Mouse (Mus musculus) kidney, embryonic 15.5 days (tissue): ENCODE measurements around the gene Tns1. TPM values are rescaled to one million over a fixed set of nuclear protein-coding genes. Genes with fewer than 3 reads are reported as not detected.

ENCODE experiments used
- ATAC-seq: fragments of 200-750 bp; cut with Nextera tagmentation; replicated peaks from 2 replicates; pipeline ENCODE4 v1.8.0; 2017; ENCODE audit warnings: moderate TSS enrichment; ENCODE audit not compliant: low FRiP score
- H3K27ac ChIP-seq: fragments of 300-500 bp; sonication (generic); 2 replicates; pipeline ENCODE4 v1.5.1; 2015; ENCODE audit warnings: mild to moderate bottlenecking, inconsistent platforms
- H3K27me3 ChIP-seq: fragments of 300-500 bp; sonication (generic); 2 replicates; pipeline ENCODE4 v1.6.1; 2015; ENCODE audit warnings: inconsistent platforms
- H3K36me3 ChIP-seq: fragments of 300-500 bp; sonication (generic); 2 replicates; pipeline ENCODE4 v1.6.1; 2015; ENCODE audit warnings: inconsistent platforms
- H3K4me1 ChIP-seq: fragments of 300-500 bp; sonication (generic); 2 replicates; pipeline ENCODE4 v1.6.1; 2015; ENCODE audit warnings: inconsistent platforms
- H3K4me2 ChIP-seq: fragments of 300-500 bp; sonication (generic); 2 replicates; pipeline ENCODE4 v1.6.1; 2015; ENCODE audit warnings: moderate library complexity, mild to moderate bottlenecking, inconsistent platforms
- H3K4me3 ChIP-seq: fragments of 300-500 bp; sonication (generic); replicated peaks from 2 replicates; pipeline ENCODE4 v1.5.1; 2015; ENCODE audit warnings: mild to moderate bottlenecking, inconsistent platforms
- H3K9ac ChIP-seq: fragments of 300-500 bp; sonication (generic); 2 replicates; pipeline ENCODE4 v1.6.1; 2015; ENCODE audit warnings: mild to moderate bottlenecking, inconsistent platforms
- H3K9me3 ChIP-seq: fragments of 300-500 bp; sonication (generic); replicated peaks from 2 replicates; pipeline ENCODE4 v1.6.1; 2016; ENCODE audit warnings: inconsistent platforms
- WGBS: fragments of 180-500 bp; shearing (Covaris S2); methylation state at CpG from one replicate; pipeline ENCODE4 v1.1.7; 2015; ENCODE audit warnings: mixed read lengths; 5-methylcytosine and 5-hydroxymethylcytosine counted together
- polyA plus RNA-seq: library from polyadenylated mRNA; unstranded; fragments of >200 nt; fragmentation: Nextera tagmentation; extraction: Ambion mirVana; gene quantifications from 2 replicates; pipeline ENCODE4 v1.2.1, GENCODE M21; 2015

Gene Tns1
- polyA plus RNA-seq, 1 experiment from 2014 or later = 70.9 TPM

DNA sequence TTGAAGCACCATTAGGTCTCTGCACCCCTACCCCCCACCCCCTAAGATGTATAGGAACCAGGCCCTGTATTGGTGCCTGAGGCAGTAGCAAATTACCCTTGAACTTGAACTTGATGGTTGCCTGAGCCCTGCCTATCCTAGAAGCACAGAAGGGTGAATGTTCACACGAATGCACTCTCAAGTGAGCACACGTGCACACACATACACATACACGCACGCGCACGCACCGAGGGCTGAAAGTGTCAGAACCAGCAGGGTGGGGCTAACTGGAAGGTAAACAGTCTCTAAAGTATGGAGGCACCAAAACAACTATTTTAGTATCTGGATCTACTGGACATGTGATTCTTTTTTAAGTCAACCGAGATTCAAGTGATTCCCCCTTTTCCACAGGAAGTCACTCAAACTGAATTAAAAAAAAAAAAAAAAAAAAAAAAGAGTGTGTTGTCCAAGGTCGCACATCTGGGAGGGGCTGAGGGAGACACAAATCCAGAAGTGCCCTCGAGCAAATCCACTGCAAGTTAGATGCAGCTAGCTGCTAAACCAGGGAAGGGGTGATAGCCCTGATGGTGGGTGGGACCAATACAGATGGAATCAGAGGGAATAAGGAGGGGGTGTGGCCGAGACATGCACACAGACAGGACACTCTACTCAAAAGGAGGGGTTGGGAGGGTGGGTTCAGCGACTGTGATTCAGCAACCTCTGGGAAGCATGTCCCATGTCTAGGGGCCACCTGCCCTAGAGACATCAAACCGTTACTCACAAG, 96.0 kb downstream of the Tns1 start:
- Histone ChIP-seq H3K36me3 (no peaks in the 10 kb centered on the region), H3K4me3 (no peak overlapping the region), H3K27me3 (no peaks in the 10 kb centered on the region), H3K4me1 (peaks cover 98% of the 10 kb centered on the region), H3K9ac (no peak overlapping the region), H3K27ac (peak overlapping the region; percentile 92), H3K4me2 (peak overlapping the region; percentile 14; the same call in 1 of the 2 replicates), H3K9me3 (no peaks in the 10 kb centered on the region)
- WGBS = 70% methylated on average over 13 of the region's 13 CpGs
- ATAC-seq = no peak

DNA sequence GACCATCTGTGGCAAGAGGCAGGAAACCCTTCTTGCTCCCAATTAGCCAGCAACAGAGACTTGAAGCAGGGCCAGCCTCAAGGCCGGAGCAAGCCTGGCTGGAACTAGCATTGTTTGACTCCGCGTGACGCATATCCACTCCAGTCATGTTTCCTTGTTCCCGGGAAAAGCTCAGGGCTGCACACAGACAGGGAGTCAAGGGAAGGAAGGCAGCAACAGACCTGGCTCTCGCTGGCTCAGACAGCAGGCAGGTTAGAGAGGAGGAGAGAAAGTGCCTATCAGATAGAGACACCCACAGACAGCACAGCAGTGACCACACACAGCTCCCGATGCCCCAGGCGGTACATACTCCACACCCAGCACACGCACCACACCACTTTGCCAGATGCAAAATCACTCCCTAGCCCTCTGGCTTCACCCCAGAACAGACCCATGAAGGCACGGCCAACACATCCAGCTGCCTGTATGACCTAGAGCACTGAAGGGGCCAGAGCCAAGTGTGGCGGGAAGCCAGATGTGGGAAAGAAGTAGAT, 96.6 kb downstream of the Tns1 start:
- Histone ChIP-seq H3K9me3 (no peaks in the 10 kb centered on the region), H3K4me3 (no peak overlapping the region), H3K27ac (peak overlapping the region; percentile 88), H3K9ac (no peak overlapping the region), H3K36me3 (no peaks in the 10 kb centered on the region), H3K4me2 (peak overlapping the region; percentile 14; the same call in 1 of the 2 replicates), H3K27me3 (no peaks in the 10 kb centered on the region), H3K4me1 (peaks cover 96% of the 10 kb centered on the region)
- ATAC-seq = 0 out of 2 replicates have a peak, but pooled peaks have one; percentile 2
- 29% methylated on average over 11 of the region's 11 CpGs for WGBS

GRCm38 (mm10) chr1:74026703-74027195, 97.5 kb downstream of the Tns1 start:
- Histone ChIP-seq H3K4me3 (no peak overlapping the region), H3K9me3 (no peaks in the 10 kb centered on the region), H3K27ac (peak overlapping the region; percentile 88), H3K4me2 (no peak overlapping the region), H3K9ac (no peak overlapping the region), H3K4me1 (peaks cover 92% of the 10 kb centered on the region), H3K36me3 (no peaks in the 10 kb centered on the region), H3K27me3 (no peaks in the 10 kb centered on the region)
- WGBS = 62% methylated on average over 9 of the region's 9 CpGs
- no peak for ATAC-seq

- Histone ChIP-seq H3K9ac (no peak overlapping the region), H3K4me2 (0 out of 2 replicates have a peak overlapping the region, but pooled peaks have one; percentile 6), H3K9me3 (no peaks in the 10 kb centered on the region), H3K27me3 (no peaks in the 10 kb centered on the region), H3K4me1 (peaks cover 82% of the 10 kb centered on the region), H3K36me3 (no peaks in the 10 kb centered on the region), H3K4me3 (no peak overlapping the region), H3K27ac (peak overlapping the region; percentile 85; the same call in 1 of the 2 replicates)
- WGBS = 22% methylated on average over 4 of the region's 4 CpGs
- no peak for ATAC-seq
These were observed 98.5 kb downstream of the Tns1 start for GRCm38 (mm10) chr1:74025651-74026226.

DNA sequence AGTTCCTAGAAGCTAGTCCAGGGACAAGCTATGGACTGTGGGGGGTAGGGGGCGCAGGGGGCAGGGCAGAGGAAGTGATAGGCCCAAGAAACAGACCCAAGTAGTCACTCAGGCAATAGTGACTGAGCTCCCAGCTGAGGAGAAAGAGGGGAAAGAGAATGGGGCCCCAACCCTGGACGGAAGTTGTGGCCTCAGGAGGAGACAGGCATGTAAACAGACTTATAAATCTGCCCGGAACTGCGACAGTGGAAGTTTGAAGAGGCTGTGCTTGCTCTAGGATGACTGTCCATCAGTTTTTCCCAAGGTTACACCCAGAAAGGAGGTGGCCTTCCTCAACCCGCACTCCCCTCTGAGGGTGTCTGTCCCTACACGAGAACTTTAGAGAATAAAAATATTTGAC, 99.0 kb downstream of the Tns1 start:
- peak; percentile 9; the same call in 1 of the 2 replicates for ATAC-seq
- Histone ChIP-seq H3K36me3 (no peaks in the 10 kb centered on the region), H3K9ac (no peak overlapping the region), H3K4me2 (peak overlapping the region; percentile 6; the same call in 1 of the 2 replicates), H3K27ac (peak overlapping the region; percentile 85), H3K9me3 (no peaks in the 10 kb centered on the region), H3K4me3 (no peak overlapping the region), H3K27me3 (no peaks in the 10 kb centered on the region), H3K4me1 (peaks cover 79% of the 10 kb centered on the region)
- 13% methylated on average over 6 of the region's 6 CpGs for WGBS

DNA sequence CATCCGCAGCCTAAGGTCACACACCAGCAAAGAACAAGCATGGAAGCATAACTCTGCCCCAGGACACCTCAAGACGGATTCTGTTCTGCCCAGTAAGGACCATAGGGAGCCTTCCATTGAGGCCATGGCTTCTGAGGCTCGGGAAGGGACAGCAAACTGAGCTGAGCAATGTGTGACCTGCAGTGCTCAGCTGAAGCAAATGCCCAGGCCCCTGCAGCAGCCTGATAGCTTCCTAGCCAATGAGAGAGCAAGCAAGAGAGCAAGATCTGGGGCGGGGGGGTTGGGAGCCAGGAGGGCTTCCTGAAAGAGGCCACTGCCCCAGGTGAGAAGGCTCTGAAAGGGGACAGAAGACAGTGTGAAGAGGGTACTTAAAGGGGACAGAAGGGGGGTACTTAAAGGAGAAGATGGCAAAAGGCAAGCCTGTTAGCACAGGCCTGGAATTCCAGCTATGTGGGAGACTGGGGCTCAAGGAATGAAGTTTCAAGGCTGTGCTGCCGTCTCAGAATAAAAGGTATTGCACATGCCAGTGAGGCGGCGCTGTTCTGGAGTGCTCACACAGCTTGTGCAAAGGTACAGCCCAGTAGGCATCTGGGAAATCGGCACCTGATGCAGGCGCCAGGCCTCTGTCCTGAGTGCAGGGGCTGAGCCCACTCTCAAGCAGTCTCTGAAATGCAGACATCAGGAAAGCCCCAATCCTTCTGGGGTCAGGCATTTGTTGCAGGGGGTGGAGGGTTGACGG, 99.6 kb downstream of the Tns1 start:
- 49% methylated on average over 10 of the region's 10 CpGs for WGBS
- Histone ChIP-seq H3K9ac (no peak overlapping the region), H3K4me2 (0 out of 2 replicates have a peak overlapping the region, but pooled peaks have one; percentile 6)

GRCm38 (mm10) chr1:74022998-74023397, 101.3 kb downstream of the Tns1 start:
- 89% methylated on average over 3 of the region's 3 CpGs for WGBS
- Histone ChIP-seq H3K27me3 (no peaks in the 10 kb centered on the region), H3K36me3 (no peaks in the 10 kb centered on the region), H3K9me3 (no peaks in the 10 kb centered on the region), H3K4me2 (no peak overlapping the region), H3K4me3 (no peak overlapping the region), H3K9ac (no peak overlapping the region), H3K4me1 (peaks cover 64% of the 10 kb centered on the region), H3K27ac (no peak overlapping the region)
- no peak for ATAC-seq

More for the DNA sequence above, 99.6 kb downstream of the Tns1 start:
- no peaks in the 10 kb centered on the region for H3K27me3 ChIP-seq
- ATAC-seq = 0 out of 2 replicates have a peak, but pooled peaks have one; percentile 15
- H3K4me1 ChIP-seq = peaks cover 76% of the 10 kb centered on the region
- no peak overlapping the region for H3K4me3 ChIP-seq
- no peaks in the 10 kb centered on the region for H3K9me3 ChIP-seq
- no peaks in the 10 kb centered on the region for H3K36me3 ChIP-seq
- peak overlapping the region; percentile 85 for H3K27ac ChIP-seq

GRCm38 (mm10) chr1:74022536-74022935, 101.7 kb downstream of the Tns1 start:
- Histone ChIP-seq H3K36me3 (no peaks in the 10 kb centered on the region), H3K27ac (no peak overlapping the region), H3K27me3 (no peaks in the 10 kb centered on the region), H3K4me3 (no peak overlapping the region), H3K4me1 (peaks cover 64% of the 10 kb centered on the region), H3K9me3 (no peaks in the 10 kb centered on the region), H3K9ac (no peak overlapping the region), H3K4me2 (no peak overlapping the region)
- no peak for ATAC-seq
- WGBS = 85% methylated on average over 5 of the region's 5 CpGs

DNA sequence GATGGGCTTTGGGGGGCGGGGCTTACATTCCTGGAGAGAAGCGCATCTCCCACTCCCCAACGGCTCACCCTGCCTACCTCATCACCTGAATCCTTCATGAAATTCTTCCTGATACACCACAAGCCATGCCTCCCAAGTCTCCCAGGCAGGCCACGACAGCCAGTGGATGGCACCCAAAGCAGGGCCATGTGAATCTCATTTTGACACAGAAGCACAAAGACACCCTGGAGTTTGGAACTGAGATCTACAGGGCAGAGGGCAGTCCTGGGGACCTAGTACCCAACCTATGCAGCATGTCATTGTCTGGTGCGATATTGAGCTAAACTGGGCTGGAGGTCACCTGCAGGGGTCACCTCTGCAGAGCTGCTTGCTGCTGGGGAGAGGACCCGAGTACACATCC, 104.0 kb downstream of the Tns1 start:
- Histone ChIP-seq H3K4me1 (peaks cover 64% of the 10 kb centered on the region), H3K9ac (no peak overlapping the region), H3K4me3 (no peak overlapping the region), H3K4me2 (no peak overlapping the region), H3K27me3 (no peaks in the 10 kb centered on the region), H3K27ac (no peak overlapping the region), H3K36me3 (no peaks in the 10 kb centered on the region), H3K9me3 (no peaks in the 10 kb centered on the region)
- WGBS = 81% methylated on average over 6 of the region's 6 CpGs
- ATAC-seq = no peak

DNA sequence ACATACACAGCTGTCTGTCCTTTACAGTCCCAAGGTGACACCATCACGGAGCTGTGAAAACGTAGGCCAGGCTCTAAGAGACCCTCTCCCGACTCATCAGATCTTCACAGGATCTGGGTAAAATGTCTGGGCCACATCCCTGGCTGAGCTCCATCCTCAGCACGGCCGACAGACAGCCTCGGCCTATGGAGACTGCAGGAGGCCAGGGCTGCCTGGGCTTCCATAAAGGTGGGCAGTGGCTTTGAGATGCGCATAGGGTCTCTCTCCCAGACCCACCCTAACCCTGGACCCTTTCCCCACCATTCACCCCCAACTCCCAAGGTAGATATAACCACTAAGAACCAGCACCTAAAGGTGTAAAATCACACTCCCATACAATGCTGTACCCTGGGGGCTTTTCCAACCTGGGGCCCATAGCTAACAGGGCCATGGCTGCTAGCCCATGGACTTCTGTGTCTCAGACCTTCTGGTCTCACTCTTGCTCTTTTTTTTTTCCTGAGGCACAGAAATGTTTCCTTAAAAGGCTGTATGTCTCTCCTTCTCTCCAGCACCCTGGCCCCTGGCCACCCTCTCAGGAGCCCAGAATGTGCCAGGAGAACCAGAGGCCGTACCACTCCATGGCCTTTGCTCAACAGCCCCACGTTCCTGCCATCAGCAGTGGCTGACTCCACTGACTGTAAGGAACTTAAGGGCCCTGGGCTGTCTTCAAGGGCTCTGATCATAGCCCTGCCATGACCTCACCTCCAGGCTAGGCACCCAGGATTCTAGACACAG, 106.7 kb downstream of the Tns1 start:
- H3K4me1 ChIP-seq = peaks cover 67% of the 10 kb centered on the region
- H3K27me3 ChIP-seq = no peaks in the 10 kb centered on the region
- H3K9me3 ChIP-seq = no peaks in the 10 kb centered on the region
- ATAC-seq = no peak
- peaks cover 5% of the 10 kb centered on the region for H3K36me3 ChIP-seq
- no peak overlapping the region for H3K9ac ChIP-seq
- H3K27ac ChIP-seq = no peak overlapping the region
- no peak overlapping the region for H3K4me2 ChIP-seq
- no peak overlapping the region for H3K4me3 ChIP-seq
- WGBS = 75% methylated on average over 9 of the region's 9 CpGs

DNA sequence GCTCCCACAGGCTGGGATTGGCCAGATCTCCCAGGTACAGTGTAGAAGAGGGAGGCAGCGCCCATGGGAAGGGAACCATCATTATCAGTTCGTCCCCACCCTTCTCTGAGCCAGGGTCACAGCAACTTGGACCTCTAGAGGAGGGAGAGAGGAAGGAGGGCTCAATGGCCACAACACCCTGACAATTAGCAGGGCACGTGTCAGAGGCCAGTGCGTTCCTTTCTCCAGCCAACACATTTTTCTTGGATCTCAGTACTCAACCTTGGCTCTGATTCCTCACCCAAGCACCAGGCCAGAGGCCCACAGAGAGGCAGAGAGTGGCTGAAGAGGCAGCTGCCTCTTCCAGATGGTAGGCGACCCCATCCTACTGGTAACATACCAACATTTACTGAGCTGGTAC, 107.6 kb downstream of the Tns1 start:
- Histone ChIP-seq H3K27me3 (no peaks in the 10 kb centered on the region), H3K9me3 (no peaks in the 10 kb centered on the region), H3K4me1 (peaks cover 67% of the 10 kb centered on the region), H3K9ac (no peak overlapping the region), H3K27ac (0 out of 2 replicates have a peak overlapping the region, but pooled peaks have one; percentile 76), H3K36me3 (peaks cover 14% of the 10 kb centered on the region), H3K4me3 (no peak overlapping the region), H3K4me2 (no peak overlapping the region)
- 82% methylated on average over 5 of the region's 5 CpGs for WGBS
- no peak for ATAC-seq
